Mouse (Mus musculus): ENCODE measurements at regions not wholly inside any gene's neighbourhood (a gene's known extent, or its start where the extent isn't known, plus 50 kb on each side); places are given as distances from the start of the nearest gene placed in this dataset.

DNA sequence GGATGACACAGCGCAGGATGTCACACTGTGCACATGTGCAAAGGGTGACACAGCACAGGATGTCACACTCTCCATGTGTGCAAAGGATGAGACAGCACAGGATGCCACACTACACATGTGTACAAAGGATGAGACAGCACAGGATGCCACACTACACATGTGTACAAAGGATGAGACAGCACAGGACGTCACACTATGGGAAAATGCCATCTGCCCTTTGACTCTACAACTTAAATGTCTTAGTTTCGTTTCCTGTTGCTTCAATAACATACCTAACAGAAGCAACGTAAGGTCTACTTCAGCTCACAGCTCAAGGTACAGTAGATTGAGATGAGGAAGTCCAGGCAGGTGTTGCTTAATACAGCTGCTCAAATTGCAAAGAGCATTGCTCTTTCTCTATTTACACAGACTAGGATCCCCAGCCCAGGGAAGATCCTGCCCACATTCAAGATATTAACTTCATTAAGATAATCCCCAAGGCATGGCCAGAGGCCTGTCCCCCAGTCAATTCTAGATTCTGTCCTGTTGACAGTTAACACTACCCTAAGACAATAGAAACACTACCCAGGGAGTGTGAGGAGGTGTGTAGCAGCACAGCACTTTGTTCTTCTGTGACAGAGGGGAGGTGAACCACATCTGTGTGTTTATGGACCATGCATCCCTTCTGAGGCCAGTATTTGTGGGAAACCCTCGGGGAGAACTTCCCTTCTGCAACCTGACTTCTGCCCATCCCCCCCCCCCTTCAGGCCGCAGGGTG lies 97.0 kb downstream of the Psmg1 start:
- DNase-seq (ENCODE audit: low spot score) = no peak
- intact Hi-C loops (cut with DNase I) = no loop called here

GRCm38 (mm10) chr16:95892356-95892755 lies 98.4 kb downstream of the Psmg1 start:
- DNase-seq (ENCODE audit: low spot score) = no peak
- intact Hi-C loops (cut with DNase I) = no loop called here

DNA sequence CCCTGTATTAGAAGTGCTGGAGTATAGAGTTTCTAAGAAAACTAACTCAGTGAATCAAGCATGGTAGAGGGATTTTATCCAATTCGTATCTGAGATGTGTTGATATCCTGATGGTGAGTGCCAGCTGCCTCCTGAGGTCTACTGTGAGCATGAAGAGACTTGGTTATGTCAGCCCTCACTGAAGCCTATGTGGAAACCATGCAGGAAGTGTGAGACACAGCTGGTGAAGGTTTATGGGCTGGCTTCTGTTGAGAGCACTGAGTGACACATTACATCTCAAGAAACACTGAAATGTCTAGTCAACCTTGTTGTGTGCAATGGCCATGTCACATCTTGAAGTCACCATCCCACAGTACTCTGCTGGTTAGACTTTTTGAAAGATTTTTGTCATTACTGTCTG lies 104.6 kb downstream of the Psmg1 start:
- DNase-seq (ENCODE audit: low spot score) = no peak
- intact Hi-C loops (cut with DNase I) = no loop called here

DNA sequence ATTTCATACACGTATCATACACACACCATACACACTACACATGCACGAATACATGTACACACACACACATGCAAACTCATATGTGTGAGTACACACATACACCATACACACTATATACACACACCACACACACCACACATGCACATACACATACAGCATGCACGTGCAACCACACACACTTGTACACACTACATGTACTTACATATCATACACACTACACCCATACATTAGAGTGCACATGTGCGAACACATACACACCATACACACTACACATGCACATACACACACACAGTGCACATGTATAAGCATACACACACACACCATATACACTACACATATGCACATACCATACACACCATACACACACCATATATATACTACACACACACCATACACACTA lies 117.5 kb downstream of the Psmg1 start:
- no peak for DNase-seq (ENCODE audit: low spot score)
- intact Hi-C loops (cut with DNase I) = no loop called here

DNA sequence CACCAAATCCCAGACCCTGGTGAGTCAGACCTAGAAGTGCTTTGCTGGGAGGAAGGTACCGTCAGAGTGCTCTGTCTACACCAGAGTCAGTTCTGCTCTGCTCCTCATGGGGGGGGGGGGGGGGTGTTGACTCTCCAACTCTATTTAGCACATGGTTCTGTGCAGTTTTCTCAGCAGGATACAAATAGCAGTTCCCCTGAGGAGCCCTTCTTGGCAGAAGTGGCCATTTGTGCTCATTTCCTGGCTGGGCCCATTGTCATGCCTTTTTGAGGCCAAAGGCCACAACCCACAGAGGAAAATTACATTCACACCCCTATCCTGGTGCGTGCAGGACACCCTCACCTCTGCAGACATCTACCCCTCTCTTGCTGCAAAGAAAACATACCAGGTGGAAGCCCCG lies 118.3 kb downstream of the Psmg1 start:
- peak; percentile 64 for DNase-seq (ENCODE audit: low spot score)
- intact Hi-C loops (cut with DNase I) = no loop called here

GRCm38 (mm10) chr16:95870291-95870690 lies 120.5 kb downstream of the Psmg1 start:
- DNase-seq (ENCODE audit: low spot score) = no peak
- intact Hi-C loops (cut with DNase I) = no loop called here

DNA sequence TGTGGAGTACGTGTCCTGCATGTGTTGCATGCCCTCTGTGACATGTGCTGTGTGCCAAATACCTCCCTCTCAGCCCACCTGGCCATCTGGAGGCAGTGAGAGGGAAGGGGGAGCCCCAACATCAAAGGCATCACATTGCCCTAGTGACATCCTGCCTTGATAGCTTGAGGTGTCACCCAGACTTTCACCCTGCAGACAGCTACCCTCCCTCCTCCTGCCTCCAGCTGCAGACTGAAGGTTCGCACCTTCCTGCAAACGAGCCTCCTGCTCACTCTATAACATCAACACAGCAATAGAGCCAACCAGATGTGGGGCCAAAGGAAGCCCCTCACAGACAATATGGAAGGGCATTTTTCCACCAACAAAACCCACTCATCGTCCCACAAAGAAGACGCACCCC lies 121.3 kb downstream of the Psmg1 start:
- DNase-seq (ENCODE audit: low spot score) = no peak
- intact Hi-C loops (cut with DNase I) = no loop called here

GRCm38 (mm10) chr16:95868896-95869295 lies 121.9 kb downstream of the Psmg1 start:
- intact Hi-C loops (cut with DNase I) = no loop called here
- no peak for DNase-seq (ENCODE audit: low spot score)

GRCm38 (mm10) chr16:95867516-95867915 lies 123.2 kb downstream of the Psmg1 start:
- intact Hi-C loops (cut with DNase I) = no loop called here
- no peak for DNase-seq (ENCODE audit: low spot score)

- intact Hi-C loops (cut with DNase I) = no loop called here
- DNase-seq (ENCODE audit: low spot score) = no peak
Observed at GRCm38 (mm10) chr16:95866866-95867420, 123.8 kb downstream of the Psmg1 start.

DNA sequence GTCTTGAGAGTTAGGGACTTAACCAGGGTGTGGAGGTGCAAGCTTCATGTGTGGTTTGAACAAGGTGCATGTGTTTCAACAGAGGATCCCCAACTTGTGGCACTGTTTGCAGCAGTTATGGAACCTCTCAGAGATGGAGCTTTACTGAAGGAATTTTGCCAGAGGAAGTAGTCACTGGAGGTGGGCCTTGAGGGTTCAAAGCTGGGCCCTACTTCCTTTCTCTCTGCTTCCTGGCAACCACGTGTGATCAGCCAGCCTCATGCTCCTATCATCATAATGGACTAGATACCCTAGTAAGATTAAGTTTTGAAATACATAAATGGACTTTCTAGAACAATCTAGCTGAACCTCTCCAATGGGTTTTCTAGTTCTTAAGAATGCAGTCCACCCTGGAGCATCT lies 125.2 kb downstream of the Psmg1 start:
- no peak for DNase-seq (ENCODE audit: low spot score)
- intact Hi-C loops (cut with DNase I) = no loop called here

GRCm38 (mm10) chr16:95864646-95865045 lies 126.1 kb downstream of the Psmg1 start:
- DNase-seq (ENCODE audit: low spot score) = no peak

DNA sequence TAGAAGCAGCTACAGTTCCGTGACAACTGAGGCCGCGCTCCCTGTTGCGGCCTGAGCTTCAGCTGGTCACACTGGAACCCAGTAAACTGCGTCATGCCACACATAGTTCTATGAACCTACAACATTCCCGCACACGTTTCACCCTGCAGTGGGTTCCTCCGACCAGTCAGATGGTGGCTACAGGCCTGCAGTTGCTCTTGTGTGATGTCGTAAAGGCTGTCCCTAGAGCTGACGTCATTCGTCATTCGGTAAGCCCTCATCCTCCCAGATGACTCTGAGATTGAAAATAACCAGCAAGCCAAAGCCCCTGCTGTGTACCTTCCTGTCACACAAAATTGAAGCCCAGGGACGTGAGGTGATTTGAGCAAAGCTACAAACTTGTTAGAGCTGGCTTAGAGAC lies 126.7 kb downstream of the Psmg1 start:
- intact Hi-C loops (cut with DNase I) = no loop called here
- DNase-seq (ENCODE audit: low spot score) = no peak

More at GRCm38 (mm10) chr16:95864646-95865045, 126.1 kb downstream of the Psmg1 start:
- intact Hi-C loops (cut with DNase I) = no loop called here

GRCm38 (mm10) chr16:95863565-95863964 lies 127.2 kb downstream of the Psmg1 start:
- no peak for DNase-seq (ENCODE audit: low spot score)
- intact Hi-C loops (cut with DNase I) = no loop called here

- intact Hi-C loops (cut with DNase I) = no loop called here
- DNase-seq (ENCODE audit: low spot score) = peak; percentile 64
Observed at GRCm38 (mm10) chr16:95862621-95863020, 128.1 kb downstream of the Psmg1 start.

GRCm38 (mm10) chr16:95861231-95861690 lies 129.5 kb downstream of the Psmg1 start:
- intact Hi-C loops (cut with DNase I) = loop anchor here (1.0 to 2.0 kb wide), 4 partner anchors 30 to 158 kb away; partner anchors contain the start of gene Ets2
- peak; percentile 83 for DNase-seq (ENCODE audit: low spot score)

DNA sequence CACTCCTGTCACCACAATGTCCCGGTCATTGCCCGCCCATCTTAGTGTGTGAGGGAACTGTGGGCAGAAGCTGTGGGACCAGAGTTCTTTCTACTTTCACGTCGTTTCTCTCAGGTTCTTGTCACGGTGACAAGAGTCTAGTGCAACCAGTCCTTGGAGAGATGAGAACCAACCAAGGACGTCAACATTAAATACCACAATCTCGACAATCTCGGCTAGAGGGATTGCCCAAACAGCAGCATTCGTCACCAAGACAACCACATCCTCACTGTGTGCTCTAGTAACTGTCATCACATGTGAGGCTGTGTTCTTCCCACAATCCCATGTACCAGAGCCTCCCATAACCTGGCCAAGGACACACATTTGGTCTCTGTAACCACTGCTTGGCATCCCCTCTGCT lies 129.9 kb downstream of the Psmg1 start:
- intact Hi-C loops (cut with DNase I) = loop anchor here (1.0 to 2.0 kb wide), 4 partner anchors 30 to 158 kb away; partner anchors contain the start of gene Ets2
- DNase-seq (ENCODE audit: low spot score) = no peak

DNA sequence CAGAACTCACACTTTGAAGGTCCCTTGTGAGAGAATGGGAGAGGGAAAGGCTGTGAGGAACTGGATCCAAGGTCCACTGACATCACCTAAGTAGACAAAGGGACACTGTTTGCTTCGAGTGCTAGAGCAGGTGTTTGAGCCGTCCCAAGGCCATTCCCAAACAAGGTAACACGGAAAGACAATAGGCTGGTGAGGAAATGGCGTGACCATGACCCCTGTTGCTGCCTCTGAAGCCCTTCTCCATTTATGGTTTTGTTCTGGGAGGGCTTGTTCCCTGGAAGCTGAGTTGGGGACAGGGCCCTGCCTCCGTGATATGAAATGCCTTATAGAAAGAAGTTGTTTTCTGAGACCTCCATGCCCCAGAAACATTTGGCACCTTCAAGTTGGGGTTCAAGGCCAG lies 130.6 kb downstream of the Psmg1 start:
- intact Hi-C loops (cut with DNase I) = loop anchor here (2.0 kb wide), 3 partner anchors 85 to 157 kb away; partner anchors contain the start of gene Ets2
- DNase-seq (ENCODE audit: low spot score) = no peak

DNA sequence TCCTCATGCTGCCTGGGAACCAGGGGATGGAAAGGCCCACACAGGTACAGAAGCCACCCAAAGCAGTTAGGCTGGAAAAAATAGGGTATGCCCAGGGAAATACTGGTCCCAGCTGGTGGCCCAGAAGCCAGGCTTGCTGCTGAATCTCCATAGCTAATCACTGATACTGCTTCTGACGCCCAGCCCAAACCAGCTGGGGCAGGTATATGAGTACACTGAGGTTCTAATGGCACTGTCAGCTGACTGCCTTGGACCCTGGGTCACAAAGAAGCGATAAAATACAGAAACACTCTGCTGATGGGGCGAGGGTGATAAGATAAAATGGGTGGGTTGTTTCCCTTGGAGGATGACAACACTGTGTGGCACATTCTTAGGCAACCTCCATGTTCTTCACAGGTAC lies 133.4 kb downstream of the Psmg1 start:
- intact Hi-C loops (cut with DNase I) = loop anchor here (5.0 kb wide), 1 partner anchor 35 kb away; no protein-coding TSS in a partner anchor
- DNase-seq (ENCODE audit: low spot score) = no peak

DNA sequence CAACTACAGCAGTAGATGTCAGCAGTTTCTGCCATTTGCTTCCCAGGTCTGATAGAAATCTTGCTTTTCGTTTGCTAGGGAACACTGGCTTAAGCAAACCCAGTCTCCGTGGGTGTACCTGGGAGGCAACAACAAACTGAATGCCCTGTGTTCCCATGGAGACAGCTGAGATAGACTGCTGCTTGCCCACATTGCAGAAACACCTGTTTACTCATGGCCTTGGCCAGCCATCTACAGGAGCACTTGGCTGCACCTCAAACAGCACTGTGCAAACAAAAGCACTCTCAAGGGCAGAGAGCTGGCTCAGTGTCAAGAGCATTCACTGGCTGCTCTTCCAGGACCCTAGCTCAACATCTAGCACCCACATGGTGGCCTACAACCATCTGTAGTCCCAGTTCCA lies 135.5 kb downstream of the Psmg1 start:
- intact Hi-C loops (cut with DNase I) = loop anchor here (5.0 kb wide), 1 partner anchor 33 kb away; no protein-coding TSS in a partner anchor
- DNase-seq (ENCODE audit: low spot score) = no peak

DNA sequence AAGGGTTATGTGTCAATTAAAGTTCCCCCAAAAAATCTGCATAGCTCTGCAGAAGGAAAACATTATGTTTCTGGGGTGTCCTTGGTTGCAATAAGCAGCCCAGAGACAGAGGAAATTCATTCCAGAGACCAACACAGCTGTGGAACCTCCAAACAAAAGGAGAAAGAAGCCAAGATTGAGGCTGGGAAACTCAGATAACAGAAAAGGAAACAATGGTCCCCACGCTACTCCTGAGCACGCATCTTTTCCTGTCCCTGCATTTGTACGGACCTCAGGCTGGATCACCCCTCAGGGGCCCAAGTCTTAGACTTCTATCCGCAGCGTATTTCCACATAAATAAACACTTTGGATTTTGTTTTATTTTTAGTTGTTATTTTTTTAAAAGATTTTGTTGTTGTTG lies 138.9 kb downstream of the Psmg1 start:
- intact Hi-C loops (cut with DNase I) = no loop called here
- DNase-seq (ENCODE audit: low spot score) = no peak
